Mouse (Mus musculus) kidney, adult 11 months (tissue): ENCODE data around the gene Cdhr4.

ENCODE experiments used
- DNase-seq: peaks from one replicate; pipeline ENCODE4 v3.0.0; 2022

Cdhr4 gene

DNA sequence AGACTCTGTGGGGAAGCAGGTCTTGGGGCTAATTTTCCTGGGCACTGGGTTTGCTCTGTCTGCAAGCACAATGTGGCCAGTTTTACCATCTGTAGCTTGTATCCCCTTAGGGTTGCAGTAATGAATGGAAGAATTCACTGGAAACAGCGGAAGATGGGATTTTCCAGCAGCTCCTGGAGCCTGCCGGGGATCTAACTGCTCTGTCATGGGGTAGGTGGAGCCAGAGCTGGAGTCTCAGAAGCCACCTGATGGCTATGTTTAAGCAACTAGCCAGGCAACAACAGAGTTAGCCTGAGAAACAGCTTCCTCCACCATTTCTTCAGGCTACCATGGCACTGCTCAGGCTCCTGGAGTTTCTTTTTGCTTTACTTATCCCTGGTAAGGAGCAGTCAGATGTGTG is at the start of gene Cdhr4:
Gene Cdhr4, plus strand, starts transcription at position 301 of the 400 bp plus-strand sequence.
- DNase-seq, result no peak

DNA sequence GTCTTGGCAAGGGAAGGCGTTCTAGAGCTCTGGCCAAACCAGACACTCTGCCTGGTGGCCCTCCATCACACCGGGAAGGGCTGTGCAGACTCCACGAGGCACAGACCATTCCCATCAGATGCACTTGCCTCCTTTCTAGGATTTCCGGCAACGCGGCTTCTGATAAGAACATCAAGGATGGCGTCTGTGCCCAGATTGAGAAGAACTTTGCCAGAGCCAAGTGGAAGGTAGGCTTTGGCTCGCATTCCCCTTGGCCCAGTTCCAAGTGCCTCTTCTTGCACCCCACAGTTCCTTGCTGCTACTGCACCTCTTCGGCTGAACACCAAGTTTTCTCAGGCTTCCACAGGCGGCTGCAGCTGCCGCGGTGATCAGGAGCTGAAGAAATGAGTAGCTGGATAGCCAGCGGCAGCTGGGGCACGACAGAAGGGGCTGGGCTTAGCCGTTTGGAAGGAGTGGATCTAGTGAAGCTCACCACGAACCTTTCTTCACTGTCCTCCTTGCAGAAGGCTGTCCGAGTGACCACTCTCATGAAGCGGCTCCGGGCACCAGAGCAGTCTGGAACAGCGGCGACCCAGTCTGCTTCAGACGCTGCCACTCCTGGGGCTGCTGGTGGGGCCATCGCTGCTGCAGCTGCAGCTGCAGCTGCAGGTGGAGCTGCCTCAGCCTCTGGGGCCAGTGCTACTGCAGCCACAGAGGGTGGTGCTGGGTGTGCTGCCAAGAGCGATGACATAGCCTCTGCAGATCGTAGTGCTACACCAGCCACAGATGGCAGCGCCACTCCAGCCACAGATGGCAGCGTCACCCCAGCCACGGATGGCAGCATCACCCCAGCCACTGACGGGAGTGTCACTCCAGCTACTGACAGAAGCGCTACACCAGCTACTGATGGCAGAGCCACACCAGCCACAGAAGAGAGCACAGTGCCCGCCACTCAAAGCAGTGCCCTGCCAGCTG is 44.8 kb upstream of the Cdhr4 start:
- no peak for DNase-seq

DNA sequence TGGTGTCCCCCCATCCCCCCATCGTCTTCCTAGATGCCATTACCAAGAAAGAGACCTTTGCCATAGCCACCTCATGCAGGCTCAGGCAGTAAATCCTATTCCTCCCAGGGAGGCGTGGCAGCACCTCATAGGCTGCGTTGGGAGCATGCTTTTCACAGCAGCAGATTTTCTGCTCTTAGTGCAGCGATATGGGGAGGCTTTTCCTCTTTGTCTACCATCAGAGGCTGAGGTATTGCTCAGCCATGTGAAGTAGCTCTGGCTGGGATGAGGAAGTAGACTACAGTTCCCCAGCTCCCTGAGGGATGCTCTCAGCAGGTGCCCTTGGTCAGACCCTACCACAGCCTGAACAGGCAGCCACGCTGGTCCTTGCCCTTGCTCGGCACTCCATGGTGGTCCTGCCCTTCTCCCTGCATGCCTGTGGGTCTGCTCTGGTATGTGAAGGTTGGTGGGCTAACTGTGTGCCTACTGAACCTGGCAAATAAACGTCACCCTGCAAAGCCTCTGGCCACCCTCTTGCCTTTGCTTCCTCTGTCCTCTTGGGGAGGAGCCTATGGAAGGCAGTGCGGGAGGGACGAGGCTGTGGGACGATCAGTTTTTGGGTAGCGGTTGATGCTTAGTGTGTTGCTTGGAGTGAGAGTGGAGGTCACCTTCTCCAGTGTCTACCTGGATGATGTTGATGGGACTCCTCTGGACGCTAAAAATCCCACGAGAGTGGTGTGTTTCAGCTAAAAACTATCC is 42.9 kb upstream of the Cdhr4 start:
- DNase-seq, result no peak

DNA sequence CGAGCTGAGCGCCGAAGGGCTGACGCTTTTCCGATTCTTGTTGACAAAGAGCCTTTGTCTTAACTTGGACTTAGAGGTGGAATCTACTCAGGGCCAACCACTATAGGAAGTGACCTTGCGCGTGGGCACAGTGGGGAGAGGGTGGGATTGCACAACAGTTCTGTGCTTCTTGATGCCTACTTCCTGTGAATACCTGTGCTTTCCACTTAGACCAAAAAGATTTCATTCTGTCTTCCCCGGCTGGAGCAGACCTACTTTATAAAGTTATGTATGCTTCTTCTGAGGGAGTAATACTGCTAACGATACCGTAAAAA is 42.4 kb upstream of the Cdhr4 start, which contains the start of gene Traip:
Gene Traip, plus strand, starts transcription at position 215 of the 314 bp plus-strand sequence.
- DNase-seq, result no peak

DNA sequence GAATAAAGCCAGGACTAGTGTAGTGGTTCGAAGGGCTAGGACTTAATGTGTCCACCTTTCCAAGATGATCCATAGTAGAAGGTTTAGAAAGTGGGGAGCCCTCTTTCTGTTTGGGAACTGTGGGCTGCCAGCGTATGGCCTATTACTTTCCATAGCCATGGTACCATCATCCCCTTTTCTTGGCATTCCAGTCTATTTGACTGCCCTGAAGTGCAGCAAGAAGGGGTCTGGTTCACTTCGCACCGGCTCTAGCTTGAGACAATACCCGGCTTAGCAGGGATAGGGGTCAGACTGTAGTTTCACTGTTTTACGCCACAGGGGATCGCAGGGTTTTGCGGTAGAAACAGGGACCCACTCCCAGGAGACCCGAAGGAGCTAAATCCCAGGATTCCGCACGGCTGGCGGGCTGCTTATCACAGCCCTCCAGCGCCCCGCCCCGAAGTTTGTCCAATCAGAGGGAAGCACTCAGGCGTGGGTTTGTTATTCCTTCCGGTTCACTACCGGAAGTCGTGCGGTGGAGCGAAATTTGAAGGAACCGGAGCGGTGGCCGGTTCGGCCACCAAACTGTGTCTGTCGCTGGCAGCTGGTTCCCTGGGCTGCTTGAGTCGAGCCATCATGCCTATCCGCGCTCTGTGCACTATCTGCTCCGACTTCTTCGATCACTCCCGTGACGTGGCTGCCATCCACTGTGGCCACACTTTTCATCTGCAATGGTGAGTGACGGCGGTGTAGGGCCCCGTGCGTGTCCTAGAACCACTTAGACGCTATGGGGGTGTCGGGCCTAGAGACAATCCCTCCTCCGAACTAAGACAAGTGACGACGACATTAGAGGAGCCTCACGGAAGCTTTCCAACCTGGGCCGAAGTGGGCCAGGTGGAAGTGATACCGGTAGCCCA is 41.6 kb upstream of the Cdhr4 start:
- DNase-seq, result peak; percentile 88

DNA sequence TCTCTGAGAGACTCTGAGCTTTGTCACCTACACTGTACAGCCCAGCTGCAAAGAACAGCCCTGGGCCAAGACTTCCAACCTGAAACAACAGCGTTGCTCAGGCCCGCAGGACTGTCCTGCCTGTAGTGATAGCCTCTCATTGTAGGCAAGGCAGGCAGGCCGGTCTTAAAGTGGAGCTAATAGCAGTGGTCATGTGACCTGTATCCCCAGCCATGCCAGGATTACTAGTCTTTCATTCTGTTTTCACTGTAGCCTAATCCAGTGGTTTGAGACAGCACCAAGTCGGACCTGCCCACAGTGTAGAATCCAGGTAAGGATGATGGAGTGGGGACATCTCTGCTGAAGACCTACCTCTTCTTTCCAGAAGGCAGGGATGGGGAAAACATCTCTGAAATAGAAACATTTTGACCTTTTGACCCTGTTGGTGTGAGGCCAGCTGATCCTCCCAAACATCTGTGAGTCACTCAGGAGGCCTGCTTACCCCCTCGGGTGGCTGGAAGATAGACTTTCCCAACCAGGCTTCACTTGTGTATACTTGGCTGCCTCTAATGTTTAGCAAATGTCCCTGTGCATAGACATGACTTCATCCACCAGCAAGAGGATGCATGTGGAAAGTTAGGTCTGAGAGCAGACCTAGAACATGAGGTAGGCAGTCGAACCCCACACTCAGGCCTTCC is 36.5 kb upstream of the Cdhr4 start:
- no peak for DNase-seq

DNA sequence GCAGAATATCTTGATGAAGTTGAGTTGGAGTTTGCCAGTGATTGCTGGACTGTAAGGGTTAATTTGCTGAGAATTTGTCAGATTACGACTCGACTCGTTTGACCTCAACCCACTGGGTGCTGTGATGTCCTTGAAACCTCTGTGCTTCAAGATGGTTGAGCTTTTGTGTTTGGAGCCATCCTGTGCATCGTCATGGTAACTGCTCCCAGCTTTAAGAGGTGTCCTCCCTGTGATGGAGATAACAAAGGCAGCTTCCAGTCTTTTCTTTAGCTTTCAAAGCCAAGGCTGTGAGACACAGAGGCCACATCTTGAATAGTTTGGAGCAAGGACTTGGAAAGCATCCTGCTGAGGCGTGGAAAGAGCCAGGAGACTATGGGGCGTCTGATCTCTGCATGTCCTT is 35.2 kb upstream of the Cdhr4 start:
- DNase-seq, result no peak

DNA sequence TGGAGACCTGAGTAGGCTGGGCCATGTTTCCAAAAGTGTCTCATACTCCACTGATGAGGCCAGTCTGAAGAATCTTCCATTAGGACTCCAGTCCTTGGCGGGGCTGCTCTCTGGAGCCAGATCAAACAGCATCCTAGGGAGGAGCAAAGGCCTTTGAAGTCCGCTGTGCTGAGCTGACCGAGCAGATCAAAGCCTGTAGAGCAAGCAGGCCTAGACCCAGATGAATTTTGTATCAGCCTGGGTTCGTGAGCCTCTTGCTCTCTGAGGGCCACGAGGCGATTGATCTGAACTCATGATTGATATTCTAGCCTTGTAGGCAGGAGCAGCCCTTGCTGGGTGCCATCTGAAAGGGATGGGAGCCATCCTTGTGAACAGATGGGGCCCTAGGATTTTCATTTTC is 32.4 kb upstream of the Cdhr4 start:
- DNase-seq, result no peak

DNA sequence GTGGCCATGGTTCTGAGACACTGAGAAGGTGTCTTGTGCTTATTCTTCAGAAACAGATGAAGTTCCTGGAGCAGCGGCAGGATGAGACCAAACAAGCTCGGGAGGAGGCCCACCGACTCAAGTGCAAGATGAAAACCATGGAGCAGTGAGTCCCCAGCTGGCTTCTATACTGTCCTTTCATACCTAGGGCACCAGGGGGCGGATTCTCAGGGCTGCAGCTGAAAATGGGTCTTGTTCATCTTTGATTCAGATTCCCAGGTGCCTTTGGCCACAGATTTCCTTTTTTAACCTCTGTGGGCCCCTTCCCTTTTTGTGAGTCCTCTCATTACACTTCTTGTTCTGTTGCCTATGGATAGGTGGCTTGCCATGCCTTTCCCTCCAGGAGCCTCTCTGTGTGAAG is 31.4 kb upstream of the Cdhr4 start:
- no peak for DNase-seq

DNA sequence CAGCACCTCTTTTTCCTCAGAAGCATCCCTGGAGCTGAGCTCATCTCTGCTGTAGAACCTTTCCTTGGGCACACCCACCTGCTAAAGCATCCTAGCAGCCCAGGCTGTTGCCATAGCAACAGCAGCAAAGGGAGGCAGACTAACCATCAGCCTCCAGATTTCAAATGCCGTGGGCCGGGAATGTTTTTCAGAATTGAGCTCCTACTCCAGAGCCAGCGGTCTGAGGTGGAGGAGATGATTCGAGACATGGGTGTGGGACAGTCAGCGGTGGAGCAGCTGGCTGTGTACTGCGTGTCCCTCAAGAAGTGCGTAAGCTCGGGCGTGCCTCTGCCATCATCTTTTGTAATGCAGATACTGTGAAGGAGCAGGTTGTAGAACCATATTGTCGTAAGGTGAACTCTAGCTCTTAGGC is 30.9 kb upstream of the Cdhr4 start:
- no peak for DNase-seq

DNA sequence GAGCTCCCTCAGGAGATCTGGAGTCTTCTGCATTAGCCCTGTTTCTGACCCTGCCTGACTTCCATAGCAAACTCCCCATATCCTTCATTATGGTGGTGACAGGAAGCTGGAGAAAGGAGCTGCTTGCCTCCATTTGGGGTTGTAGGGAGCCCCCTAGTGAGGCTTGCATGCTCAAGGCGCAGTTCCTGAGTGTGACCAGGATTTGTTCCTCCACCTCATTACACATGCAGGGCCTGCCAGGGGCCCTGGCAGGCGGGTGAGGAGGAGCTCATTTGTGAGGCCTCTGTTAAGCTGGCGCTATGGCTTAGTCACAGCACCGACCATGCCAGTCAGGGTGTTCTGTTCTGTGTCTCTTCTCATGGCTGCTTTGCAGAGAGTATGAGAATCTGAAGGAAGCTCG is 30.4 kb upstream of the Cdhr4 start:
- DNase-seq, result no peak

DNA sequence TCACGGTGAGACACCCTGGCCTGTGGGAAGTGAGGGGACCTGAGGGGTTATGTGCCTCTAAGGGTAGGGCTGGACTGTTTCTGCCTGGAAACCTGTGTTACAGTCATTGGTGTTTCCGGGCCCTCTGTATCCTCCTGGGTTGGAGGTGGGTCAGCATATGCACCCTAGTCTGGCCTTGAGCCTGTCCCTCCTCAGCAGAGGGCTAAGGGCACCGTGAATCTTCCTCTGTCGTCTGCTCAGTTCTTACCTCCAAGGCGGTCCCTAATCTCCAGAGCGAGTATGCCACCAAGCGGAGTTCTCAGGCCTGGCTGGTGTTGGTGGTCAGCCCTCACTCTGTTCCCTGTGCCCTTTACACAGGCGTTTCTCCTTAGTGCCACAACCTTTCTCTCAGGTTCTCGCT is 29.4 kb upstream of the Cdhr4 start:
- DNase-seq, result no peak

DNA sequence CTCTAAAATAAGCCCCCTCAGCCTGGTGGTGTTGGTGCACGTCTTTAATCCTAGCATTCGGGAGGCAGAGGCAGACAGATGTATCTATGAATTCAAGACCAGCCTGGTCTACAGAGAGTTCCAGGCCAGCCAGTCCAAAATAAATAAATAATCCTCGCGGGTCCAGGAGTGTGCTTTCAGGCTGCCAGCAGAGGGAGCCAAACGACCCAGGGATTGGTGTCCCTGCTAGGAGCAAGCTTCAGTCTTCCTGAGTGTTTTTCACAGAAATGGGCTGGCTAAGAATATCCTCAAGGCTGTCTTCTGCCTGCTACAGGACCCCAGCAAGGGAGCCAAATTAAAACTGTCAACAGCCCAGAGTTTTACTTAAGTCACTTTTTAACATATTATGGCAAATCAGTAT is 28.6 kb upstream of the Cdhr4 start:
- peak; percentile 56 for DNase-seq

DNA sequence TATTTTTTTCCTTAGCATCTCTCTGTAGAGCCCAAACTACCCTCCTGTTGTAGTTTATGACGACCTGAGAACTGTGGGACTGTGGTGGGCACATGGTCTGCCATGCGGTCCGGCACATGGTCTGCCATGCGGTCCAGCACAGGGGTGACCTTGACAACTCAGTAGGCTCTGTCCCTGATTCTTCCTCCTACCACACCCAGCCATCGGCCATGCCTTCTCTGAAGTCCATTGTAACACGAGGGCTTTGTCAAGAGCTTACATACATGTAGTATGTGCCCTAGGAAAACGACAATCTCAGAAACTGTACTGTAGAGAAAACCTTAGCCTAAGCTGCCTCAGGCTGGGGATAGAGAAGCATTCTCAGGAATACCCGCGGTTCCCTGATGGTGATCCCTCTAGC is 27.6 kb upstream of the Cdhr4 start:
- DNase-seq, result no peak

DNA sequence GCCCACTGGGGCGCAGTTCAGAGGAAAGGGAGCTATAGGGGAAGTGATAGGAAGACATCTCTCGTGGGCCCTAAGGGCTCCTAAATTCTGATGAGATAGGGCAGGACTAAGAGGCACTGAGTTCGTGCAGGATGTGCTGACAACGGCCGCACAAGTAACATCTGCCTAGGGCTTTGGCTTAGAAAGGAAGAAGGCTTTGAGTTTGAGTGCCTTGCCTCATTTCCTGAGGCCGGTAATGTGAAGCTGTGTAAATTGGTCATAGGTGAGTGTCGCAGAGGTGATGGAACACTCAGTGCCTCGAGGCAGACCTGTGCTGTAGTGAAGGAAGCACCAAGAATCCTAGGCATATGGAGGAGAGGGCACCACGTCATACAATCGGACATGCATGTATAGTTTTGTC is 25.6 kb upstream of the Cdhr4 start:
- DNase-seq, result no peak

DNA sequence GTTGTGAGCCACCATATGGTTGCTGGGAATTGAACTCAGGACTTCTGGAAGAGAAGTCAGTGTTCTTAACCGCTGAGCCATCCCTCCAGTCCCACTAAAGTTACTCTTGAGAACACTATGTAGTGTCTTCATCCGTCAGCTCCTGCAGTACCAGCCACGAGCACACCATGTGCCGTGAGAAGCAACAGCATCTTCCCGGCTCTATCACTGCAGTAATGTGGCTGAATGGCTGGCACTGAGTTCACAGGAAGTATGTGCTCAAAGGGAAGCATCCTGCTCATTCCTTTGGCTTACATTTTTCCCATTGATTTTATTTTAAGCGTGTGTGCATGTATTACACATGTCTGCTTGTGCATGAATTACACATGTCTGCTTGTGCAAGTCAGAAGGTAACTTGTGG is 24.9 kb upstream of the Cdhr4 start:
- DNase-seq, result no peak

DNA sequence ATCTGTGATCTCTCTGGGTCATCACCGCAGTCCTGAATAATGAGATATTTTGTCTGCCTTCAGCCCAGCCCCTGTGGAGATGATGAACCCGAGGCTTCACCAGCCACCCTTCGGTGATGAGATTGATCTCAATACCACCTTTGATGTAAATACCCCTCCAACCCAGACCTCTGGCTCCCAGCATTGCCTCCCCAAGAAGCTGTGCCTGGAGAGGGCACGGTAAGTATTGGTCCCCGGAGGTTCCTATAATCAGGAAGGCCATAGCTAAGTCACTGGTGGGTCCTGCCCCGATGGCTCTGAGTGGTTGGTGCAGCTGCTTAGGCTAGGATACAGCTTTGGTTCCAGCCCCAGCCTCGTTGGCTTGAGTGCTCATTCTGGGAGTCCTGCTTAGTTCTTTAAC is 23.8 kb upstream of the Cdhr4 start:
- DNase-seq, result no peak

DNA sequence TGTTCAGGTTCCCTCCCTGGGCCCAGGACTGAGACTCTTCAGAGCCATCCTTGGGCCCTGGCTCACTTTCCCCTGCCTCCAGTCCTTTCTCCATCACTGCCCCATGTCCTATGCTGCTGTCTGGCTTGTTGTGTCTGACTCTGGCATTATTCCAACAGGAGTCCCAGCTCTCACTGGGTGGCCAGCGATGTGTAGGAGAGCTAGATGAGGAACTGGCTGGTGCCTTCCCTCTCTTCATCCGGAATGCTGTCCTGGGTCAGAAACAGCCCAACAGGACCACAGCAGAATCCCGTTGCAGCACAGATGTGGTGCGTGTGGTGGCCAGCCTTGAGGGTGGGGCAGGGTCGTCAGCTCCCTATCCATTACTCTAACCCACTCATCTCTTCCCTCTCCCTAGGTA is 22.0 kb upstream of the Cdhr4 start:
- DNase-seq, result no peak

DNA sequence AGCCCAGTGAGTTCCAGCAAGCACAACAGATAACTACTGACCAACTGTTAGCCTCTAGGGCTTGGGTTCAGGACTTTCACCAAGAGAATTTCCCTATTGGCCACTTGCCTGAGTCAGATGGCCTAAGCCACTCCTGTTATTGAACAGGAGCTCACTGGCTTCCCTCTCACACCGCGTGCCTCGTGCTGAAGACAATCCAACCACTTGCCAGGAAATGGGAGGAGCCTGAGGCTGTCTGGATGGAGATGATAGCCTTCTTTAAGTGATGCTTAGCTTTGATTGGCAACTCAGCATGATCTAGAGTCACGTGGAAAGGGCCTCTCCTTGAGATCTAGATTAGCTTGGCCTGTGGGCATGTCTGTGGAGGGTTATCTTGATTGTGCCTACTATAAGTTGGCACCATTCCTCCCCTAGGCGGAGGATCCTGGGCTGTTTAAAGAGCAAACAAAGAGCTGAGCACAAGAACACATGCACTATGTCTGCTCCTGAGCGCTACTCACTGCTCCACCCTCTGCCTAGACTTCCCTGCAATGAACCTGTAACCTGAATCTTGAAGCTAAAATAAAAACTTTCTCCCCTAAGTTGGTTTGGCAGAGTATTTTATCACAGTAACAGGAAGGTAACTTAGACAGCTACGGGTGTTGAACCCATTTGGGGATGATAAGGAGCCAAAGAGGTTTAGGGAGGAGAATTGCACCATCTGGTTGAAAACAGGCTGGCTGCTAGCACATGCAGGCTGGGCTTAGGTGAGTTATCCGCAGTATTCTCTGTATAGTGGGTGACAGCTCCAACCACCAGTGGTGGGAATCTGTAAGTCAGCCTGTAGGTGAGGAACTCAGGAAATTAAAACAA is 20.4 kb upstream of the Cdhr4 start:
- DNase-seq, result peak; percentile 37

DNA sequence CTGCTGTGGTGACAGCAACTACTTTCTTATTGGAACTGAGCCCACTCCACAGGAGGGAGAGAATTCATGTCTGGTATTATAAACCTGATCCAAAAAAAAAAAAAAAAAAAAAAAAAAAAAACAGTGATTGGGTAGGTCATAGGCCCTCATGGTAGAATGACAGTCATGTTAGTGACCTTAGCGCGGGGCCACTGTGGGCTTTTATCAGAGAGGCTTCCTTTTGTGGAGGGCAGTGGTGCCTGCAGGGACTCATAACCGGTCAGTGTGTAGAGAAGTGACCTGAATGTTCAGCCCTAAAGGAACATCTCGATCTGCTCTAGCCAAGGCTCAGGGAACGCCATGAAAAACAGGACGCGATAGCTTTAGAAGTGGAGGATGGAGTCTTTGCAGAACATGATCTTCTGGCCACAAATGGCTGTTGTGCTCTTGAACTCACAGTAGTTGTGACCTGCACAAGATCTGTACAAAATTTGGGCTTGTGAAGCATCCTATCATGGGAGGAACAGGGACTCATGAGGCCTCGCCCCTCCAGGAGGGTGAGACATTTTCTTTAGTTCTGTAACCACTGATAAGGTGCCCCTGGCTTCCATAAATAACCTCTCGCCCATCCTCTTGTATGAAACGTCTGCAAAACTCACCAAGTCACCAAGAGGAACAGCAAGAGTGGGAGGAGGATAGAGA is 17.7 kb upstream of the Cdhr4 start:
- no peak for DNase-seq
